Mouse (Mus musculus) testis, adult 2 months (tissue): ENCODE measurements around the gene Apol7a.

Source experiments
- CTCF ChIP-seq: fragments of 200-500 bp; IDR thresholded peaks from 2 replicates; pipeline ENCODE4 v1.5.1; 2012; ENCODE audit warnings: low read depth, mild to moderate bottlenecking, inconsistent platforms, low read length, moderate library complexity; ENCODE audit not compliant: control insufficient read depth, insufficient read depth, insufficient replicate concordance
- POLR2A ChIP-seq: fragments of 200-500 bp; IDR thresholded peaks from 2 replicates; pipeline ENCODE4 v1.6.1; 2012; ENCODE audit warnings: low read depth, mild to moderate bottlenecking, inconsistent platforms, low read length, moderate library complexity; ENCODE audit not compliant: control insufficient read depth

GRCm38 (mm10) chr15:77377419-77377818 is 21.5 kb downstream of the Apol7a start:
- no peak for TF ChIP-seq CTCF
- no peak for TF ChIP-seq POLR2A
